Mouse (Mus musculus) hindbrain, embryonic 15.5 days (tissue): ENCODE results near the gene Aar2. TPM values are rescaled to one million over a fixed set of nuclear protein-coding genes. Genes with fewer than 3 reads are reported as not detected.
"Not testable (repeated sequence)": the region's sequence is repeated elsewhere in the genome, so short reads cannot be mapped to it uniquely, and the experiment has no call there.

Source experiments
- ATAC-seq: fragments of 200-750 bp; cut with Nextera tagmentation; 2 replicates; pipeline ENCODE4 v1.8.0; 2017; ENCODE audit warnings: low read depth, moderate number of reproducible peaks, moderate TSS enrichment; ENCODE audit not compliant: low FRiP score
- H3K27ac ChIP-seq: fragments of 300-500 bp; sonication (generic); replicated peaks from 2 replicates; pipeline ENCODE4 v1.5.1; 2015; ENCODE audit warnings: mild to moderate bottlenecking, inconsistent platforms
- H3K27me3 ChIP-seq: fragments of 300-500 bp; sonication (generic); 2 replicates; pipeline ENCODE4 v1.6.1; 2015; ENCODE audit warnings: control low read depth, inconsistent platforms
- H3K36me3 ChIP-seq: fragments of 300-500 bp; sonication (generic); 2 replicates; pipeline ENCODE4 v1.6.1; 2015; ENCODE audit warnings: control low read depth, inconsistent platforms
- H3K4me1 ChIP-seq: fragments of 300-500 bp; sonication (generic); replicated peaks from 2 replicates; pipeline ENCODE4 v1.6.1; 2015; ENCODE audit warnings: control low read depth, inconsistent platforms
- H3K4me2 ChIP-seq: fragments of 300-500 bp; sonication (generic); 2 replicates; pipeline ENCODE4 v1.6.1; 2015; ENCODE audit warnings: moderate library complexity, mild to moderate bottlenecking, inconsistent platforms
- H3K4me3 ChIP-seq: fragments of 300-500 bp; sonication (generic); 2 replicates; pipeline ENCODE4 v1.5.1; 2015; ENCODE audit warnings: mild to moderate bottlenecking, inconsistent platforms
- H3K9ac ChIP-seq: fragments of 300-500 bp; sonication (generic); 2 replicates; pipeline ENCODE4 v1.6.1; 2015; ENCODE audit warnings: inconsistent platforms
- H3K9me3 ChIP-seq: fragments of 300-500 bp; sonication (generic); 2 replicates; pipeline ENCODE4 v1.6.1; 2016; ENCODE audit warnings: control low read depth, inconsistent platforms
- WGBS: fragments of 180-500 bp; shearing (Covaris S2); methylation state at CpG from one replicate; pipeline ENCODE4 v1.1.7; 2015; 5-methylcytosine and 5-hydroxymethylcytosine counted together
- polyA plus RNA-seq: library from polyadenylated mRNA; unstranded; fragments of >200 nt; fragmentation: Nextera tagmentation; extraction: Ambion mirVana; gene quantifications from 2 replicates; pipeline ENCODE4 v1.2.1, GENCODE M21; 2015

Aar2 gene
- 43.8 and 44.9 TPM in 2 replicates for polyA plus RNA-seq

DNA sequence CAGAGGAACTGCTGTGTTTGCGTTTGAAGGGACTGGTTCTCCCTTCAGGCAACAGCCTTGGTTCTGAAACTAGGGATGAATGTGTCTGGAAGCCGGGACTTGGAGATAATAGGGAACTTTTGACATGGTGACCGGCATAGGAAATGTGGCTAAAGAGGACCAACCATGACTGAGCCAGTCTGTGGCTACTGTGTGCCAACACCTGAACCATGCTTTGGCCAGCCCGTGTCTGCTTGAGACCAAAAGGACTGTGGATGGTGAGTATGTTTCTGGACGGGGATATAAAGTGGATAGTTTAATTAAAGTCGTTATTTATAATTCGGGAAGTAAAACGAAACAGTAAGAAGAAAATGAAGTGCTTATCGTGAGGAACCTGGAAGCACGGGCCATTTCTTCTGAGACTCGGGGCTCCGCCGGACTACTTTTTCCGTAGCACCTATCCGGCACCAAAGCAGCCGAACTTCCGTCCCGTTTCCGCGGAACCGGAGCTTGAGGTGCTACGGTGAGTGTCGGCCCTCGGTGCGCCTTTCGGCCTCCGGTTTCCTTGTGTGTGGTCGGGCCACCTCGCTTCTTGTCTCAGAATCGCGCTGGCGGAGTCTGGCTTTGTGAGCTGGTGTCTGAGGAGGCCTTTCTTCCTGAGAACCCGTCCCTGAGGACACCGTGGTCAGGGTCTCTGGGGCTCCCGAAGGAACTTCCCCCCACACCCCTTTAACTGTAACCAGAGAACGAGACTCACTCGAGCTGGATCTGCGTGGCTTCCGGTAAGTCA, at the start of gene Aar2:
Gene Aar2 (plus strand): TSS at position 462 of the 769 bp plus-strand sequence.
- Histone ChIP-seq H3K4me1 (peaks cover 23% of the 10 kb centered on the region), H3K9ac (peak within 1 kb of the TSS; percentile 77), H3K9me3 (no peaks in the 10 kb centered on the region), H3K27me3 (no peaks in the 10 kb centered on the region), H3K4me2 (peak within 1 kb of the TSS; percentile 58), H3K4me3 (peak within 1 kb of the TSS; percentile 84), H3K36me3 (peaks cover 11% of the 10 kb centered on the region), H3K27ac (peak within 1 kb of the TSS; percentile 70)
- ATAC-seq = peak; percentile 65
- WGBS = 7% methylated on average over 39 of the region's 39 CpGs

DNA sequence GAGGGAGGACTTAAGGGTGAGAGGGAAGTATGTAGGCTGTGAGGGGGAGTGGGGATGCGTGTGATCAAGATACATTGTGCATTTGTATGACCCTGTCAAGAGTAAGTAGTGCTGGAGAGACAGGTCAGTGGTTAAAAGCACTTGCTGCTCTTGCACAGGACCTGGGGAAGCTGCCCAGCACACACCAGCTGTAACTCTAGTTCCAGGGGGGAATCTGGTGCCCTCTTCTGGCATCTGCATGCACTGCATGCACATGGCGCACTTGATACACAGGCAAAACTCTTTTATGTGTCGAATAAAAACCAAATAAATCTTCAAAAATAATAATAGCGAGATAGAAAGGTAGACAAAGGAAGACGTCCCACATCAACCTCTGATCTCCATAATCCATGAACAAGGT, 49.5 kb upstream of the Aar2 start:
- no peak for ATAC-seq
- Histone ChIP-seq H3K4me3 (no peak overlapping the region), H3K27ac (0 out of 2 replicates have a peak overlapping the region, but pooled peaks have one; percentile 1), H3K9ac (no peak overlapping the region), H3K36me3 (peaks cover 56% of the 10 kb centered on the region), H3K4me2 (no peak overlapping the region), H3K4me1 (peaks cover 15% of the 10 kb centered on the region), H3K27me3 (no peaks in the 10 kb centered on the region), H3K9me3 (no peaks in the 10 kb centered on the region)
- WGBS = 48% methylated on average over 5 of the region's 5 CpGs

DNA sequence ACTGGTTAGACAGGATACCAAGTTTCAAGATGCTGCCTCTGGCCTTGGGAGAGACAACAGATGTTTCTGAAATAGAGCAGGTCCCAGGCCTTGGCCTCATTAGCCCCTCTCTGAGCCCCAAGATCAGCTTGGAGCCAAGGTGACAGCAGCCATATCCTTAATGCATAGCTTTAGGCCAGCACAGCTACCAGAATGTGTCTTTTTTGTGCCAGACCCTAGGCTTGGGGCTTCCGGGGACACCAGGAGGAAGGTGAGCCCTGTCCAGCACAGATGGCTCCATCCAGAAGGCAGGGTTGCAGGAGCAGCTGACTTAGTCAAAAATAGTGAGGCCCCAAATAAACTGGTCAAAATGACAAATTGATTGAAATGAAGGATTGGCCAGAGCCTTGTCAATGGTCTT, 46.4 kb upstream of the Aar2 start:
- no peak overlapping the region for H3K4me2 ChIP-seq
- WGBS = 97% methylated on average over 1 of the region's 1 CpGs
- peaks cover 59% of the 10 kb centered on the region for H3K36me3 ChIP-seq
- H3K9ac ChIP-seq = no peak overlapping the region
- no peak overlapping the region for H3K27ac ChIP-seq
- no peaks in the 10 kb centered on the region for H3K27me3 ChIP-seq
- H3K4me3 ChIP-seq = no peak overlapping the region
- H3K4me1 ChIP-seq = peaks cover 5% of the 10 kb centered on the region; the same call in 1 of the 2 replicates
- ATAC-seq = no peak
- no peaks in the 10 kb centered on the region for H3K9me3 ChIP-seq

DNA sequence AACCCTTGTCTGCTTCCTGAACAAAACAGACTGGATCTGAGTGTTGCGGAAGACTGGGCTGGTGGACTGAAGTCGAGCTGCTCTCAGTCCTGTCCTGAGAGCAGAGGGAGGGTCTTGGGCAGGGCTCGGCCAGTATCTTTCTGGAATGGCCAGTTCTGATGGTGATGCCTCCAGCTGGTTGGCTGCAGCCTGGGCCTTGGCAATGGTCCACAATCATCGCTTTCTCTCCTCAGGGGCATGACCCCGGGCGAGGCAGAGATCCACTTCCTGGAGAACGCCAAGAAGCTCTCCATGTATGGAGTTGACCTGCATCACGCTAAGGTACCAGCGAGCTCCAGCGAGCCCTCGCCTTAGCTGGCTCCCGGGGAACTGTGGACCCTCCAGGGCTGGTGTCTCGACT, 41.9 kb upstream of the Aar2 start:
- Histone ChIP-seq H3K27ac (no peak overlapping the region), H3K4me1 (no peaks in the 10 kb centered on the region), H3K27me3 (no peaks in the 10 kb centered on the region), H3K36me3 (peaks cover 68% of the 10 kb centered on the region), H3K9ac (no peak overlapping the region), H3K9me3 (no peaks in the 10 kb centered on the region), H3K4me3 (no peak overlapping the region), H3K4me2 (no peak overlapping the region)
- no peak for ATAC-seq
- 90% methylated on average over 13 of the region's 13 CpGs for WGBS

DNA sequence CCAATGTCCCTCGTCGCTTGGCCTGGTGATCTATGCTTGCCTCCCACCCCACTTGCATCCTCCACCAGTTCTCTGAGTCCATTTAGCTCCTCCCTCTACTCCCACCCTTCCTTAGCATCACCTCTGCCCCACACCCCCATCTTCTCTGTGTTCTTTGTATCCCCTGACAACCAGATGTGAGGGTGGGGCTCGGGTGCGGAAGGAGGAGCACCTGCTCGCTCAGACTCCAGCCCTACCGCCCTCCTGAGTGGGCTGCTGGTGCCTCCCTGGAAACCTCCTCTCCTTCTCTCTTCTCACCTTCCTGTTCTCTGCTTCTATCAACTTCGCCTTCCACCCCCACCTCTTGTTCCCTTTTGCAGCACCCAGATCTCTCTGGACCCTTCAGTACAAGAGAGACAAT, 35.4 kb upstream of the Aar2 start:
- H3K9me3 ChIP-seq = no peaks in the 10 kb centered on the region
- no peak for ATAC-seq
- H3K4me2 ChIP-seq = no peak overlapping the region
- no peak overlapping the region for H3K9ac ChIP-seq
- H3K27ac ChIP-seq = no peak overlapping the region
- peaks cover 57% of the 10 kb centered on the region for H3K36me3 ChIP-seq
- H3K4me3 ChIP-seq = no peak overlapping the region
- 85% methylated on average over 7 of the region's 7 CpGs for WGBS
- no peaks in the 10 kb centered on the region for H3K4me1 ChIP-seq
- H3K27me3 ChIP-seq = no peaks in the 10 kb centered on the region

DNA sequence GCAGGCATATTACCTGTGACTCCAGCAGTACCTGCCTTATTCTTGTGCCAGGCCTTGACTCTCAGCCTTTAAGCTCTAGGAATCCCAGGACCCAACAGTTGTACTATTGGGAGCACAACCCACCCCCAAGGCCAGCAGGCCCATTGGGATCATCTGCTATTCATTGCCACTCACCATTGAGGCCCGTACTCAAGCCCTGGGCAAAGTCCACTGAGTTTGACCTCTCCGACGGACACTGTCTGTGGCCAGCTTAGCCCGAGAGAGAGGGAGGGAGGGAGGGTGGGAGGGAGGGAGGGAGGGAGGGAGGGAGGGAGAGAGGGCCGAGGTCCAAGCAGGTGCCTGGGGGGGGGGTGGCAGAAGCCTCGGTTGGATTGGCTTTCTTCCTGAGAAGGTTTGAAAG, 34.8 kb upstream of the Aar2 start:
- Histone ChIP-seq H3K9ac (no peak overlapping the region), H3K4me2 (no peak overlapping the region), H3K9me3 (no peaks in the 10 kb centered on the region), H3K4me1 (no peaks in the 10 kb centered on the region), H3K4me3 (no peak overlapping the region), H3K27ac (no peak overlapping the region), H3K27me3 (no peaks in the 10 kb centered on the region), H3K36me3 (peaks cover 53% of the 10 kb centered on the region)
- WGBS = 78% methylated on average over 6 of the region's 6 CpGs
- ATAC-seq = no peak

DNA sequence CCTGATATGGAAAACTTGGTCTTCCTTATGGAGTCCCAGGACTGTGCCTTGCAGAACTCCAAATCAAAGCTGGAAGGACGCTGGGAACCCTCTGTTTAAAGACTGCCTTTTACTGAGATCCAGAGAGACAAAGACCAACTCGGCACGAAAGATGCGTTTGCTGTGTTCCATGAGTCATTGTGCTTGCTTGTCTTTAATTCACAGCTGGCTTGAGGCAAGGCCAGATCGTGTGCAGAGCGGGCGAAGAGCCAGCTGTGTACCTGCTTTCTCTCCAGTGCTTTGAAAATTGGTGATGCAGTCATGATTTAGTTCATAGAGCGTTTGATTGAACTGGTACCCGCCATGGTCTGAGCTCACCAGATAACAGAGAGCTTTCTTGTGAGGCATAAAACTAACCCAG, 32.3 kb upstream of the Aar2 start:
- Histone ChIP-seq H3K4me2 (no peak overlapping the region), H3K36me3 (peaks cover 39% of the 10 kb centered on the region), H3K27ac (no peak overlapping the region), H3K27me3 (no peaks in the 10 kb centered on the region), H3K4me3 (no peak overlapping the region), H3K4me1 (no peaks in the 10 kb centered on the region), H3K9ac (no peak overlapping the region), H3K9me3 (no peaks in the 10 kb centered on the region)
- 83% methylated on average over 9 of the region's 9 CpGs for WGBS
- ATAC-seq = no peak

DNA sequence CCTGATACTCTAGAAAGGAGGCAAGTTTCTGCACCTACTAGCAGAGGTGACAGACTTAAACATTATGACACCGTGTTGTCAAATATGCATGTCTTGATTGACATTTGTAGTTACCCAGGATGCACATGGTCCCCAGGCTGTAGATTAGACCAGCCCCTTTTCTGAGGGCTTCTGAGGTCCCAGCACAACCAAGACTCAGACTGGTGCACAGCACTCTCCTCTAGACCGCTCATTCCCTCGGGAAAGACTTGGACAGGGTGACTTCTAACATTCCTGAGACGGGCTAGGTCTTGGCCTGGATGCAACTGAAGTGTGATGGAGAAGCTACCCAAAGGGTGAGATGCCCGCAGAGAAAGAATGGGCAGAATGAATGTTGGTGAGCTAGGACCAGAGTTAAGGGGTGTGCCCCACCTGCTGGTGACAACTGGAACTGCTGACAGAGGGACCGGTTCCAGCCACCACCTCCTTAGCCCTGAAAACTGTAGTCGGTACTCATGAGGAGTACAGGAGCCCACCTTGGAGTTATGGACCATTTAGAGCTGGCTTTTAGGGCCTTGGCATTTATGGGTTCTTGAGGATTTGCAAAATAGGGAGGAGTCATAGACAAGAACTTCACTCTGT, 31.7 kb upstream of the Aar2 start:
- peak; percentile 60; the same call in 1 of the 2 replicates for ATAC-seq
- H3K9me3 ChIP-seq = no peaks in the 10 kb centered on the region
- H3K4me3 ChIP-seq = no peak overlapping the region
- 28% methylated on average over 7 of the region's 7 CpGs for WGBS
- H3K36me3 ChIP-seq = peaks cover 35% of the 10 kb centered on the region
- H3K4me2 ChIP-seq = no peak overlapping the region
- H3K27me3 ChIP-seq = no peaks in the 10 kb centered on the region
- no peak overlapping the region for H3K9ac ChIP-seq
- H3K4me1 ChIP-seq = no peaks in the 10 kb centered on the region
- H3K27ac ChIP-seq = no peak overlapping the region

DNA sequence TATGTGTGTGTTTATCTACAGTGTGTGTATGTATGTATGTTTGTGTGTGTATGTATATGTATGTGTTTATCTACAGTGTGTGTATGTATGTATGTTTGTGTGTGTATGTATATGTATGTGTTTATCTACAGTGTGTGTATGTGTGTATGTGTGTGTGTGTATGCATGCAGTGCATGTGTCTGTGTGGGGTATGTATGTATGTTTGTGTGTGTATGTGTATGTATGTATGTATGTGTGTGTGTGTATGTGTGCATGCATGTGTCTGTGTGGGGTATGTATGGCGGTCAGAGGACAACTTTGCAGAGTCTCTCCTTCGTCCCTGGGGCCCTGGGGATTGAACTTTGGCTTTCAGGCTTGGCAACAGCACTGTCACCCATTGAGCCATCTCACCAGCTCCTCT, 30.7 kb upstream of the Aar2 start:
- not testable (repeated sequence) for H3K4me3 ChIP-seq, H3K27me3 ChIP-seq, H3K4me1 ChIP-seq, H3K4me2 ChIP-seq, H3K27ac ChIP-seq, H3K9me3 ChIP-seq, H3K9ac ChIP-seq
- peak; percentile 87 for ATAC-seq
- WGBS = 84% methylated on average over 2 of the region's 2 CpGs
- H3K36me3 ChIP-seq = peaks cover 30% of the 10 kb centered on the region

DNA sequence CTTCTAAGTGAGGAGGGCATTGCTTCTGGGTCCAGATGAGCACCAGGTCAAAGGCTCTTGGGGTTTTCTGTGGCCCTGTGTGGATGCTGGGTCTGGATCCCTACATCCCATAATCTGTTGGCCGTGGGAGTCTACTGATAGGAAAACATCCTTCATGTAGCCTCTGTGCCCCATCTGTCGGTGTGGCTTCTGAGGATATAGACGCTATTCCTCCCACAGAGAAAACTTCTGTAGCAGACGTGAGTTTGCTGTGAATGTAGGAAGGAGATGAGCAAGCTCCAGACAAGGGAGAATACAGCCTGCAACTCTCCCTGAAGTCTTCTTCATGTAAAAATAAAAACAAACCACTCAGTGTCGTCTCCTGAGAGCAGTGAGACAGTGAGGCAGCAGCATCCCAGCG, 29.1 kb upstream of the Aar2 start:
- Histone ChIP-seq H3K9me3 (no peaks in the 10 kb centered on the region), H3K9ac (no peak overlapping the region), H3K4me1 (no peaks in the 10 kb centered on the region), H3K4me3 (no peak overlapping the region), H3K36me3 (peaks cover 35% of the 10 kb centered on the region), H3K4me2 (no peak overlapping the region), H3K27ac (no peak overlapping the region), H3K27me3 (no peaks in the 10 kb centered on the region)
- WGBS = 81% methylated on average over 6 of the region's 6 CpGs
- no peak for ATAC-seq

DNA sequence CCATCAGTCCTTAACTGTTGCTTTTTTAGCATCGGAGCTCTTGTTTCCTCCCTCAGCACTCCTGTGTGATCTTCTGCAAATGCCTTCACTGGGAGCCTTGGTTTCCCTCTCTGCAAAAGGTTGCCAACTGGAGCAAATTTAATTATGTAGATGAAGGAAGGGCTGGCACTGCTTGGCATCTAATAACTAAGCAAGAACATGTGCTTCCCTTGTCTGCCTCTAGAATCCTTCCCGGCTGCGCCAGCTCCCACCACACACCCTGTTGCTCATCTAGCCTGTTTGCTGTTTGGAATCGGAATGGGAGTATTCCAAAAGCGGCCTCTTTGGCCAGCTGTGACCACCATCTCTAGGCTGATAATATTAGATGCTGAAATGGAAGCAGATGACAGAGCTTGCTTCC, 27.8 kb upstream of the Aar2 start:
- H3K36me3 ChIP-seq = peaks cover 27% of the 10 kb centered on the region
- 79% methylated on average over 5 of the region's 5 CpGs for WGBS
- no peaks in the 10 kb centered on the region for H3K4me1 ChIP-seq
- no peaks in the 10 kb centered on the region for H3K27me3 ChIP-seq
- no peak overlapping the region for H3K27ac ChIP-seq
- H3K9ac ChIP-seq = no peak overlapping the region
- no peaks in the 10 kb centered on the region for H3K9me3 ChIP-seq
- ATAC-seq = no peak
- H3K4me2 ChIP-seq = no peak overlapping the region
- no peak overlapping the region for H3K4me3 ChIP-seq

DNA sequence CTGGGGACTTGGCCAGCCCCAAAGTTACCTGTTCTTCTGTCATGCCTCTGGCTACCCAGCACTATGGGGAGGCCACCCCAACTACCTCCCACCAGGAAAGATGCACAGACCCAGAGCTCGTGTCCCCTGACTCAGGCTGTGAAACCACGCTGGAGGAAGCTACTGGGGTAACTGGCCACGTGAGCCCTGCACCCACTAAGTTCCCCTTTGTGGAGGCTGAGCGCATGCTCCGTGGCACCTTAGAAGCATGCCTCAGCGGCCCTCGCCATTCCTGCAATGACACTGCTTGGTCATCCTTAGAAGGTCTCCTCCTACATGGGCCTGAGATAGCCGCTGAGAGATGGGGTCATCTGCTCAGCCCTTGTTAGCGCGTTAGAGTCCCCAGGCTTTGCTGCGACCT, 24.4 kb upstream of the Aar2 start:
- no peaks in the 10 kb centered on the region for H3K9me3 ChIP-seq
- H3K27me3 ChIP-seq = no peaks in the 10 kb centered on the region
- no peak overlapping the region for H3K4me2 ChIP-seq
- peaks cover 32% of the 10 kb centered on the region for H3K36me3 ChIP-seq
- 90% methylated on average over 11 of the region's 11 CpGs for WGBS
- ATAC-seq = no peak
- H3K27ac ChIP-seq = no peak overlapping the region
- H3K4me3 ChIP-seq = no peak overlapping the region
- no peaks in the 10 kb centered on the region for H3K4me1 ChIP-seq
- no peak overlapping the region for H3K9ac ChIP-seq
